Mouse (Mus musculus) MN1 (cell line): ENCODE results near the gene Osbp2.
"Not testable (repeated sequence)": the region's sequence is repeated elsewhere in the genome, so short reads cannot be mapped to it uniquely, and the experiment has no call there.

Experiments
- DNase-seq: peaks from one replicate; pipeline ENCODE4 v3.0.0-alpha.2; 2016; ENCODE audit warnings: low spot score

The Osbp2 gene

DNA sequence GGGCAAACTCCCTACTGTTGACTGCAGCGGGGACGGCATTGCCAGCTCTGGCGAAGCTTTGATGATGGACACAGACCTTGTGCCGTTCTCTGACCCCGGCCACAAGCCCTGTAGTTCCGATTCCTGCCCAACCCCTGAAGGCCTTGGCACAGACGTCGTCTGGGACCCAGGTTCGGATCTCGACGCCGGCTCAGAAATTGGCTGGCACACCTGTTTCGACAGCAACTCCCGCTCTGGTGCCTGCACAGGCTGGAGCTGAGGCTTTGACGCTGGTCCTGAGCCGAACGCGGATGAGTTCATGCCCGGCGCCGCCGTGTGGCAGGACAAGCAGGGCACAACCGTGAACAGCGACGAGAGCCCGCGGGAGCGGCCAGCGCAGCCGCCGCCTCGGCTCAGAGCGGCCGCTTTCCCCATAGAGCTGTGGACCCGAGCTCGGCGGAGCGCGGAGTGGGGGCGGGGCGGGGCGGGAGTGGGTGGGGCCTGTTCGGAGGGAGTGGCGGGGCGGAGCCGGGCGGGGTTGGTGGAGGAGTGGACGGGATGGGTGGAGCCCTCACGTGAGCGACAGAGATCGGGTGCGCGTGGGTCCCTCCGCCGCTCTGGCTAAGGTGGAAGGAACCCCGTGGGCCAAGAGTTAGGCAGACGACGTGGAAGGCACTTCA is at the start of gene Osbp2:
TSS of gene Osbp2 (minus strand) at position 450 of the 659 bp plus-strand sequence.
- no peak for DNase-seq

DNA sequence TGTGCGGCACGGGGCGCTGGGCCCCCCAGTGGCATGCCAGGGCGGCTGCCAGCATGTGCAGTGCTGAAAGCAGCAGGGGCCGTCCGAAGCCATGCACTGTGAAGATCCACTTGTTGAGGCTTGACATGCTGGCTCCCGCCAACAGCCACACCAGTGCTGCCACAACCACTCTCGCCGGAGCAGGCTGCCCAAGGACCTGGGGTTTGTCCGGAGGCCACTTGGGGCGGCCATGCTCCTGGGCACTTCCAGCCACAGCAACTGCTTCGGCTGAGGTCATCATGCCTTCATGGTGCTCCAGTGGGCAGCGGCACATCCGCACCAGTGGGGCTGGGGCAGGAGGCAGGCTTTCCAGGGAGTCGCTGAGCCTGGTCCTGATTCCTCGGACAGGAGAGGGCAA is 49.2 kb upstream of the Osbp2 start:
- DNase-seq: peak; percentile 80

DNA sequence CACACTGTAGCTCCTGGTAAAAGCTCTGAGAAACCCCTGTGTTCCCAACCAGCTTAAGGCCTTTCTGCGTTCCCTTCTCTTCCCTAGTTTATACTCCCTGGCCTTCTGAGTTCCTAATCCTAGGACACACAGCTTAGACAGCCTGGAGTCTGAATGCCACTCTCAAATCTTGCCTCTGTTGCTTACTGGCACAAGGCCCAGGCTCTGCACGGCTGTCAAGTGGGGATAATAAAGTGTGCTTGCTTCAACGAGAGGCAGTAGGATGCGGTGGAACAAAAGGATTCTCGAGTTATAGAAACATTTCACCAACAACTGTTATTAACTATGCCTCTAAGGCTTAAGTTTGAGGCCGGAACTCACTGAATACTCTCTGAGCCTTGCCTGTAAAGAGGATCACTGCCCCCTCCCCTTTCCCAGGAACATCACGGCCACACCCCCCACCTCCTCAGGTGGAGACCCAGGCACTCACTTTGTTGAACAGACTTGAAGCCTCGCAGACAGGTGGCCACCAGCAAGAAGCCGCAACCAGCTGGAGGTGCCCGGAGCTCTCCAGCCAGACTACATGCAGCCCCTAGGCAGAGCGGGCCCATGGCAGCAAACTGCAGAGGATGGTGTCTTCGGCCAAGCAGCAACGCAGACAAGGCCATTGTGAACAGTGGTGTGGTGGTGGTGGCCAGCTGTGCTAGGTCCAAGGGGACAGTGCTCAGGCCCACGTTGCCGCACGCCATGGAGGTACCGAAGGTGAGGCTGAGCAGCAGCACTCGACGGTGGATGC is 48.6 kb upstream of the Osbp2 start:
- DNase-seq: peak; percentile 58

GRCm38 (mm10) chr11:3911440-3911839 is 47.7 kb upstream of the Osbp2 start:
- not testable (repeated sequence) for DNase-seq

GRCm38 (mm10) chr11:3910513-3911310 is 47.0 kb upstream of the Osbp2 start:
- peak; percentile 26 for DNase-seq

DNA sequence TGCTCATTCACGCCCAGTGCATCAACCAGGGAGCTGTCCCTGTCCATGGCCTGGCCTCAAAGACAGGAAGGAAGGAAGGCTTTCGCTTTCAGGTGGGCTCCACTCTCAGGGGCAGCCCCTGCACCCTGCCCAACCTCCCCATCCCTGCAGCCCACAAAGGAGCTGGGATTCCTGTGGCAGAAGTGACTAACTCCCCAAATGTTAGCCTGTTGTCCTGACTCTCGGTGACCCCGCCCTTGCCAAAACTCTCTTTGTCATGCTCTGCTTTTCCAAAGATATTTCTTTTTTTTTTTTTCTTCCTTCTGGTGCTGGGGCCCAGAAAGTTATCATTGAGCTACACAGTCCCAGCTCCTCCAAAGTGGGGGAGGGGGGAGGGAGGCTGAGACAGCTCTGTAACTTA is 45.5 kb upstream of the Osbp2 start:
- DNase-seq: no peak

GRCm38 (mm10) chr11:3905446-3905845 is 41.7 kb upstream of the Osbp2 start:
- DNase-seq: peak; percentile 27

DNA sequence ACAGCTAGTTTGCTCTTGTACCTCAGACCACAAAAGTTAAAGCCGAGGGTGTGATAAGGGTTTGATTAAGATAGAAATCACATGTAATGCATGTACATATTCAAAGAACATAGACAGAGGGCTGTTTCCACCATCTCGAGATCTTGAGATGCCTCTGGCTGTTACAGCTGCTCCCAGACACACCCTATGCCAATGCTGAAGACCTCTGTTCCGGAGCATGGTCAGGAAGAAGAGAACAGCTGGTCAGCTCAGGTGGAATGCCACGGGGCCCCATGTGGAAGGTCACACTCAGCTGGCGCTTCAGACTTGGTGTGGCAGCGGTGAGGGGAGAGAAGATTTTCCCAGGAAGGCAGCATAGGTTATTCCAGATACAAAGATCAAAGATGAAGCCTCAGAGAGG is 41.0 kb upstream of the Osbp2 start:
- no peak for DNase-seq

- peak; percentile 66 for DNase-seq
These were observed 39.3 kb upstream of the Osbp2 start for GRCm38 (mm10) chr11:3903046-3903445.

GRCm38 (mm10) chr11:3902516-3902915 is 38.8 kb upstream of the Osbp2 start:
- no peak for DNase-seq

GRCm38 (mm10) chr11:3900296-3900695 is 36.6 kb upstream of the Osbp2 start:
- no peak for DNase-seq

DNA sequence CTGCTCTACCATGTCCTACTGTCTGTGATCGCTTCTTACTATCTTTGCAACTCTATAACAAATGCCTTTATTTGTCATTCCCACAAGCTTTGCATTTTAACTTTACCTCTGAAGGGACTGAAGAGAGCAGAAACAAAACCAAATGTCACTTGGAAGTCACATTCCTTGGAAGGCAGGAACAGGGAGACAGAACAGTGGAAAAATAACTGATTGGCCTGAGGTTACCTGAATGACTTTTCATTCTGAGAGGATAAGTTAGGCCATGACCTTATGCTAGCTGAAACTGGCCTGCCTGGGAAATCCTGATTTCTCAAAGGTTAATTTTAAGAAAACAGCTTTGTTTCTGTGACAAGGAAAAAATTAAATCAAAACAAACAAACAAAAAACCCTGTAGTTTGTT is 32.2 kb upstream of the Osbp2 start:
- DNase-seq: no peak

DNA sequence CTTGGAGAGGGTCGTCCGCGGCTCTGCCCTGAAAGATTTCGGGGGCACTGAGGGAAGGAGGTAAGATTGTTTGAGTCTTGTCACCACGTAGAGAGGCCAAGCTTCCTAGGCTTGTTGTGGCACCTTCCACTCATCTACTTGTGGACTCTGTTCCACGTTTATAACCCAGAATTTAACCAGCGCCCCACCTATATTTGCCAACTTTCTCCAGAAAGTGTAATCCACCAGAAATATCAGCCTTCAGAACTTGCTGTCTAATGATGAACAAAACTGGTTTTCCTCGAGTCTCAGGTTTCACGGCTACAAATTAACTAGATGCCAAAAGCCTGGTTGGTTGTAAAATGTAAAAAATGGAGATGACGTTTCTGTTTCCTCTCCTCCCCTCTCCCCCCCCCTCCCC is 31.8 kb upstream of the Osbp2 start:
- no peak for DNase-seq

GRCm38 (mm10) chr11:3894406-3895281 is 30.9 kb upstream of the Osbp2 start, which contains the start of the genes 4921536K21Rik and Dusp18:
Gene 4921536K21Rik, minus strand, starts transcription at chr11:3895098.
Gene Dusp18, plus strand, starts transcription at chr11:3895240.
- DNase-seq: no peak

DNA sequence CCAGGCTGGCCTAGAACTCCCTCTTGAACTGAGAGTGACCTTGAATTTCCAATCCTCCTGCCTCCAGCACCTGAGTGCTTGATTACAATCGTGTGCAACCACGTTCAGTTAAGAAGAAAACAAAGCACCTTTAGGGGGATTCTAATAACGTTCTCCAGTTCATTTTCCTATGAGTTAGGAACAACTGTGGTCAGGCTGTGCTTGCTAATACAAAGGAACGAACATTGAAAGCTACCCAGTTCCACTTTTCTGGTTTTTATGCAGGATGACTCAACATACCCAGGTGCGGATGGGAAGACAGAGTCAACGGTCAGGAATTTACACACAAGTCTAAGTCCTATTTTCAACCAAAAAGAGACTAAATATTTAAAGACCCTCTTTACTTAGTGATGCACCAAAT is 30.3 kb upstream of the Osbp2 start:
- no peak for DNase-seq

DNA sequence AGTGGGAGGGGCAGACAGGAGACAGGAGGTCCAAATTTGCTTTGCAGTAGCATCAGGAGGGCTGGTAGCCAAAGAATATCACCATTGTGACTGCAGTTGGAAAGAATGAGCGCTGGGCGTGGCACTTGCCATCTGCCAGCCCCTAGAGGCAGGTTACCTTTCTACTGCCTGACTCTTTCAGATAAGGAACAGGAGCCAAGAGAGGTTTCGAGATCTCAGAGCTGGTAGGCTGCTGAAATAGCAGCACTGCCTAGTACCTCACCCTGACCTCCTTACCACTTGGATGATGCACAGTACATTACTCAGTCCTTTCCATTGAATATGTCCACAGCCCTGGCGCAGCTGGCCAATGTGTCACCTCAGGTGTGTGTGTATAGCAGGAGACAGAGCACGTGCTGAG is 23.6 kb upstream of the Osbp2 start:
- no peak for DNase-seq

DNA sequence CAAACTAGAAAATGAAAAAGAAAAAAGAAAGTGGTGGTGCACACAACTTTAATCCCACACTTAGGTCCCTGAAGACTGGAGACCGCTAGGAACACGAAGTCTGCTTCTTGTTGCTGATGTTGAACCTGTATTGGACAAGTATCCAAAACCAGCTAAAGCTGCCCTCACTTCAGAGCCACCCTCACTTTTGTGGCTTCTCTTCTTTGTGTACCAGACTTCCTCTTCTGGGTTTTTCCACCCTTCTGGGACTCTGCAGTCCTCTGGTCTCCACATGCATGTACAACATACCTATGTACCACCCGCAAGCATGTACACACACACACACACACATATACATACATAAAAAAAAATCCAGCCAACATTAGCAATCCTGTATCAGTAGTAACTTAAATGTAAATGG is 20.0 kb upstream of the Osbp2 start:
- DNase-seq: no peak

DNA sequence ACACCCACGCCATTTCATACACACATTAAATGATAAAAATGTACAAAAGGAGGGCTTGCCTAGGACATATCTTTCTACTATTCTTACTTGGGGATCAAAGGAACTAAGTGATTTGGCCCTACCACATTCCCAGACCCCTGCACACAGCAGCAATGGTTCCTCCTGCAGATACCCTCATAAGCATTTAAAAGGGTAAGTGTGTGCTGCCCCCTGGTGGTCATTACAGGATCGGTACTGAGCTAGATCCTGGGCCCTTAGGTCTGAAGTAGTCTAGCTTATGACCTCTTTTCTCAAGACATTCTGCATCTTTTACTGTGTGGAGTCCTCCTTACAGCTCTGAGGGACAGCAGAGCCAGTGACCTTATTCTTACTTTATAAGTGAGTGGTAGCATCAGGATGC is 16.1 kb upstream of the Osbp2 start:
- DNase-seq: peak; percentile 84

DNA sequence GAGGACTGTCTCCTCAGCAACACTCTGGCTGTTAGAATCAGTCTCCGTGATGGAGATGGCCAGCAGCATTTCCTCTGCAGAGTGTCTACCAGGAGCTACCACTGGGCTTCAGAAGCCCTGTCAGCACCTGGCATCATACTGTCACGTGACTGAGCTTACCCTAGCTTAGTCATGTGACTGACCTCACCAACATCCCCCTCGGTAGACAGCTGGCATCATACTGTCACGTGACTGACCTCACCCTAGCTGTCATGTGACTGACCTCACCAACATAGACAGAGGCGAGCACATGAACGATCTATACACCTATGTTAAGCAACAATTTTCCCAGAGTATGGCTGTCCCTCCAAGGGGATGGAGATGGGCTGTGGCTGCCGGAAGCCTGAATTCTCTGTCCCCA is 15.0 kb upstream of the Osbp2 start:
- peak; percentile 60 for DNase-seq

- DNase-seq: no peak
These were observed 12.7 kb upstream of the Osbp2 start for GRCm38 (mm10) chr11:3876419-3876818.

GRCm38 (mm10) chr11:3864343-3864742 is 640 bp upstream of the Osbp2 start:
- DNase-seq: no peak
